Mouse (Mus musculus) G1E (cell line): Measurements from ENCODE around the gene Dgkz. TPM values are rescaled to one million over a fixed set of nuclear protein-coding genes. Genes with fewer than 3 reads are reported as not detected.

ENCODE experiments used
- ATAC-seq: 2 replicates; pipeline ENCODE4 v1.8.0; 2016; ENCODE audit warnings: mild to moderate bottlenecking; ENCODE audit not compliant: insufficient number of reproducible peaks, poor library complexity, low FRiP score, severe bottlenecking; ENCODE audit errors: extremely low read depth
- DNase-seq: peaks from one replicate; pipeline ENCODE4 v3.0.0; 2012; ENCODE audit warnings: low spot score
- H3K27me3 ChIP-seq: 2 replicates; pipeline ENCODE4 v1.6.1; 2012; ENCODE audit warnings: mild to moderate bottlenecking, low read length, inconsistent platforms; ENCODE audit not compliant: insufficient read depth
- H3K36me3 ChIP-seq: replicated peaks from 2 replicates; pipeline ENCODE3; 2012; ENCODE audit warnings: mild to moderate bottlenecking, inconsistent platforms
- H3K4me1 ChIP-seq: 2 replicates; pipeline ENCODE4 v1.6.1; 2012; ENCODE audit warnings: low read depth, low read length, inconsistent platforms, mixed read lengths; ENCODE audit not compliant: insufficient read depth
- H3K4me3 ChIP-seq: 2 replicates; pipeline ENCODE4 v1.5.1; 2012; ENCODE audit warnings: low read depth, mild to moderate bottlenecking, inconsistent platforms, low read length, moderate library complexity, mixed read lengths
- H3K9me3 ChIP-seq: replicated peaks from 2 replicates; pipeline ENCODE4 v1.6.1; 2012; ENCODE audit warnings: inconsistent platforms
- CTCF ChIP-seq: IDR thresholded peaks from 2 replicates; pipeline ENCODE4 v1.5.1; 2012; ENCODE audit warnings: low read depth, low read length, inconsistent platforms, mixed read lengths
- GATA1 ChIP-seq: IDR thresholded peaks from 2 replicates; pipeline ENCODE4 v1.6.1; 2012; ENCODE audit warnings: borderline replicate concordance, low read length, inconsistent platforms, mixed read lengths
- GATA2 ChIP-seq: IDR thresholded peaks from 2 replicates; pipeline ENCODE4 v1.6.1; 2012; ENCODE audit warnings: low read depth, low read length, inconsistent platforms, borderline replicate concordance
- POLR2AphosphoS5 ChIP-seq: IDR thresholded peaks from 2 replicates; pipeline ENCODE4 v1.6.1; 2012; ENCODE audit warnings: low read depth, low read length, inconsistent platforms; ENCODE audit not compliant: insufficient replicate concordance
- TAL1 ChIP-seq: conservative IDR thresholded peaks from 2 replicates; pipeline ENCODE4 v1.6.1; 2012; ENCODE audit warnings: low read depth, low read length, inconsistent platforms, mixed read lengths
- polyA plus RNA-seq: library from polyadenylated mRNA; stranded (reverse); fragments of >175 nt; gene quantifications from 2 replicates; pipeline ENCODE4 v1.2.3, GENCODE M21; 2012
- total RNA-seq, 2 experiments: library from RNA; stranded (forward) in 1 of 2; stranded (reverse) in 1 of 2; fragments of 200-1000 nt in 1 of 2; fragments of >200 nt in 1 of 2; fragmentation: Nextera tagmentation in 1 of 2; gene quantifications; 2 replicates each; pipeline ENCODE4 v1.2.3; 2014 to 2017

Gene Dgkz
- total and polyA plus RNA-seq, 3 experiments: 115 to 416 (median 290) TPM

GRCm38 (mm10) chr2:91960459-91960858 is 15.2 kb downstream of the Dgkz start:
- peaks cover 55% of the 10 kb centered on the region for H3K36me3 ChIP-seq
- no peak for TF ChIP-seq POLR2AphosphoS5
- TF ChIP-seq GATA2: no peak
- TF ChIP-seq TAL1: no peak
- no peak for TF ChIP-seq CTCF
- no peak for TF ChIP-seq GATA1
- no peak for ATAC-seq
- H3K9me3 ChIP-seq: no peaks in the 10 kb centered on the region
- H3K4me1 ChIP-seq: peaks cover 89% of the 10 kb centered on the region
- H3K27me3 ChIP-seq: peaks cover 5% of the 10 kb centered on the region; the same call in 1 of the 2 replicates
- H3K4me3 ChIP-seq: no peak overlapping the region
- no peak for DNase-seq

- DNase-seq (no peak), ATAC-seq (no peak)
- Histone ChIP-seq H3K9me3 (no peaks in the 10 kb centered on the region), H3K36me3 (peaks cover 62% of the 10 kb centered on the region), H3K27me3 (no peaks in the 10 kb centered on the region), H3K4me3 (no peak overlapping the region), H3K4me1 (peaks cover 90% of the 10 kb centered on the region)
- TF ChIP-seq CTCF (no peak), GATA2 (no peak), POLR2AphosphoS5 (no peak), TAL1 (no peak), GATA1 (no peak)
Observed at GRCm38 (mm10) chr2:91959544-91960410, 15.9 kb downstream of the Dgkz start.

GRCm38 (mm10) chr2:91958701-91959457 is 16.8 kb downstream of the Dgkz start:
- no peak overlapping the region for H3K4me3 ChIP-seq
- no peaks in the 10 kb centered on the region for H3K9me3 ChIP-seq
- peaks cover 85% of the 10 kb centered on the region for H3K4me1 ChIP-seq
- TF ChIP-seq CTCF (peak; percentile 84), GATA1 (no peak)
- ATAC-seq (no peak), DNase-seq (peak; percentile 58)
- peaks cover 69% of the 10 kb centered on the region for H3K36me3 ChIP-seq
- H3K27me3 ChIP-seq: no peaks in the 10 kb centered on the region

- peaks cover 76% of the 10 kb centered on the region for H3K36me3 ChIP-seq
- H3K9me3 ChIP-seq: no peaks in the 10 kb centered on the region
- TF ChIP-seq POLR2AphosphoS5 (no peak), GATA2 (no peak), GATA1 (no peak), TAL1 (no peak), CTCF (no peak)
- no peaks in the 10 kb centered on the region for H3K27me3 ChIP-seq
- no peak overlapping the region; the same call in 1 of the 2 replicates for H3K4me3 ChIP-seq
- DNase-seq (no peak), ATAC-seq (no peak)
- H3K4me1 ChIP-seq: peaks cover 89% of the 10 kb centered on the region
Observed at GRCm38 (mm10) chr2:91958049-91958448, 17.6 kb downstream of the Dgkz start.

- Histone ChIP-seq H3K36me3 (peaks cover 83% of the 10 kb centered on the region), H3K4me3 (peak overlapping the region; percentile 56; the same call in 1 of the 2 replicates), H3K9me3 (no peaks in the 10 kb centered on the region), H3K4me1 (peaks cover 88% of the 10 kb centered on the region), H3K27me3 (no peaks in the 10 kb centered on the region)
- DNase-seq: peak; percentile 63
- ATAC-seq: peak; percentile 57
- no peak for TF ChIP-seq GATA2
- TF ChIP-seq POLR2AphosphoS5: no peak
- TF ChIP-seq GATA1: no peak
- no peak for TF ChIP-seq CTCF
- no peak for TF ChIP-seq TAL1
Observed at GRCm38 (mm10) chr2:91957096-91957495, 18.6 kb downstream of the Dgkz start.

GRCm38 (mm10) chr2:91955875-91956274 is 19.8 kb downstream of the Dgkz start:
- H3K27me3 ChIP-seq: no peaks in the 10 kb centered on the region
- no peak overlapping the region for H3K4me3 ChIP-seq
- DNase-seq (no peak), ATAC-seq (no peak)
- peaks cover 87% of the 10 kb centered on the region for H3K4me1 ChIP-seq
- H3K9me3 ChIP-seq: no peaks in the 10 kb centered on the region
- peaks cover 79% of the 10 kb centered on the region for H3K36me3 ChIP-seq
- TF ChIP-seq GATA2: no peak
- TF ChIP-seq POLR2AphosphoS5: no peak
- no peak for TF ChIP-seq GATA1
- TF ChIP-seq CTCF: no peak
- TF ChIP-seq TAL1: no peak
